Mouse (Mus musculus) ES-Bruce4 (cell line): Measurements from ENCODE around the gene Hspb9.

Experiments used
- CTCF ChIP-seq: IDR thresholded peaks from one replicate; pipeline ENCODE4 v1.8.1; 2011; ENCODE audit warnings: low read depth, low read length
- POLR2A ChIP-seq: IDR thresholded peaks from one replicate; pipeline ENCODE4 v1.8.1; 2011; ENCODE audit warnings: low read length; ENCODE audit not compliant: insufficient read depth

- TF ChIP-seq CTCF (no peak), POLR2A (no peak)
Measured at GRCm38 (mm10) chr11:100728601-100729000, 15.0 kb downstream of the Hspb9 start.
